Mouse (Mus musculus) small intestine, adult 2 months (tissue): Measurements from ENCODE around the gene Stk26. TPM values are rescaled to one million over a fixed set of nuclear protein-coding genes. Genes with fewer than 3 reads are reported as not detected.

Experiments
- H3K27ac ChIP-seq: fragments of 200-500 bp; 2 replicates; pipeline ENCODE4 v1.5.1; 2012; ENCODE audit warnings: low read depth, low read length, control low read depth, inconsistent platforms; ENCODE audit not compliant: insufficient read depth
- H3K27me3 ChIP-seq: fragments of 200-500 bp; 2 replicates; pipeline ENCODE4 v1.6.1; 2012; ENCODE audit warnings: mild to moderate bottlenecking, moderate library complexity, low read length, inconsistent platforms; ENCODE audit not compliant: control insufficient read depth, insufficient read depth
- H3K36me3 ChIP-seq: fragments of 200-500 bp; 2 replicates; pipeline ENCODE4 v1.6.1; 2012; ENCODE audit warnings: mild to moderate bottlenecking, low read length, control low read depth, inconsistent platforms; ENCODE audit not compliant: control insufficient read depth, insufficient read depth
- H3K4me1 ChIP-seq: fragments of 200-500 bp; 2 replicates; pipeline ENCODE4 v1.6.1; 2012; ENCODE audit warnings: low read length, inconsistent platforms, mixed read lengths; ENCODE audit not compliant: control insufficient read depth, insufficient read depth, insufficient read length
- H3K4me3 ChIP-seq: fragments of 200-500 bp; 2 replicates; pipeline ENCODE4 v1.5.1; 2012; ENCODE audit warnings: low read depth, mild to moderate bottlenecking, control low read depth, inconsistent platforms, low read length, moderate library complexity
- CTCF ChIP-seq: fragments of 200-500 bp; IDR thresholded peaks from 2 replicates; pipeline ENCODE4 v1.5.1; 2012; ENCODE audit warnings: low read depth, mild to moderate bottlenecking, control low read depth, inconsistent platforms, low read length, moderate library complexity, mixed read lengths; ENCODE audit not compliant: insufficient replicate concordance, insufficient read length; ENCODE audit errors: extremely low read depth
- POLR2A ChIP-seq: fragments of 200-500 bp; IDR thresholded peaks from 2 replicates; pipeline ENCODE4 v1.6.1; 2012; ENCODE audit warnings: low read depth, mild to moderate bottlenecking, control low read depth, inconsistent platforms, low read length, moderate library complexity
- WGBS: fragments of 180-500 bp; shearing (Covaris S2); methylation state at CpG from one replicate; pipeline ENCODE4 v1.1.7; 2018; 5-methylcytosine and 5-hydroxymethylcytosine counted together
- polyA plus RNA-seq: library from polyadenylated mRNA; depleted of rRNA; stranded (reverse); fragments of >200 nt; gene quantifications from 2 replicates; pipeline ENCODE4 v1.2.3, GENCODE M21; 2012

Stk26 gene
- polyA plus RNA-seq, 1 experiment, result 0.77 TPM

DNA sequence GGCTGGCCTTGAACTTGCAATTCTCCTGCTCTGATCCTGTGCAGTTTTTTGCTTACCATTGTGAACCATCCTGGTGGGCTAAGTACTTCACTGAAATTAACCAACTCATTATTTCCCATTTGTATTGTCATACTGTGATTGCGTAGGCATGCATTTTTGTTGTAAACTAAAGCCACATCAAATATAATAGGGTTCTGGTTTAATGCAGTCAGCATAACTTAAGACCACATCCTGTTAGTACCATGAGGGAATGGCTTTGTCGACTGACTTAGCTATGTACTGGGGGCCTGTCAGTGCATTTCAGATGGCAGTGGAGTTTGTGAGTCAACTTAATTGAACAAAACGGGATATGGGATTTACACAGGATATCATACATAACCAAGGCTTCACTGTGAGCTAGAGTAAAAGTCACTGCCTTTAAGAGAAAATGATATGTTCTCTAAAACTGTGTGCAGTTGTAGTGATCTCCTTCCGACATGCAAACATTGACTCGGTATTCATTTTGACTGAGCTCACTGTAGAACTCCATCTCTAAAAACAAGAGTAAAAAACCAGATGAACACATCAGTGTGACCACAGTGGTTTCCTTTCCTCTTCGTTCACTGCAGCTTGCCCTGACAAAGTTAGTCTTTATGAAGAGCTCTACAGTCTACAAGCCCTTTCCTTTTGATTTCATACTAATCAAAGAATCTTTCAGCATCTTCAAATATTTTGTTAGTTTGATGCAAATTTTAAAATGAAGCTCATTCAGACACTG, 33.6 kb downstream of the Stk26 start:
- Histone ChIP-seq H3K4me3 (no peak overlapping the region), H3K4me1 (no peaks in the 10 kb centered on the region), H3K36me3 (no peaks in the 10 kb centered on the region), H3K27ac (no peak overlapping the region; the same call in 1 of the 2 replicates), H3K27me3 (no peaks in the 10 kb centered on the region)
- WGBS, result 77% methylated on average over 6 of the region's 6 CpGs
- no peak for TF ChIP-seq POLR2A
- TF ChIP-seq CTCF, result no peak

- Histone ChIP-seq H3K4me1 (no peaks in the 10 kb centered on the region), H3K4me3 (no peak overlapping the region), H3K27ac (no peak overlapping the region), H3K36me3 (no peaks in the 10 kb centered on the region), H3K27me3 (no peaks in the 10 kb centered on the region)
- TF ChIP-seq POLR2A, result no peak
- TF ChIP-seq CTCF, result no peak
- WGBS, result 67% methylated on average over 2 of the region's 2 CpGs
Measured at GRCm38 (mm10) chrX:50887999-50888398, 47.2 kb downstream of the Stk26 start.

DNA sequence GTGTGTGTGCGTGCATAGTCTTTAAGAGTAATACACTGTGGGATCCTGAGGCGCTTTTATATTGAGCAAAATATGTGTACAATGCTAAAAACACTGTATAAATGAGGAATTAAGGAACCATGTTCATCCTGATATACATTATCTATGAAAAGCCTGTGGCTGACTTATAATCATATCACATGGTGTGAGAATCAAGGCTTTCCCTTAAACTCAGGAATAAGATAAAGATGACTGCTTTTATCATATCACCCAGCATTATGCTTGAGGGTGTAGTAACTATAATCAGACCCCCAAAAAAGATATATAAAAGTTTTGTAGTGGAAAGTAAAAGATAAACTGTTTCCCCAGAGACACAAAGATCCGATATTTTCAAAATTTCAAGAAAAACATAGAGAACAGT, 62.6 kb downstream of the Stk26 start:
- no peaks in the 10 kb centered on the region for H3K4me1 ChIP-seq
- 88% methylated on average over 3 of the region's 3 CpGs for WGBS
- TF ChIP-seq CTCF (no peak), POLR2A (no peak)
- no peaks in the 10 kb centered on the region for H3K36me3 ChIP-seq
- H3K27ac ChIP-seq, result no peak overlapping the region
- no peak overlapping the region for H3K4me3 ChIP-seq
- no peaks in the 10 kb centered on the region for H3K27me3 ChIP-seq

GRCm38 (mm10) chrX:50909915-50910314, 69.1 kb downstream of the Stk26 start:
- no peak for TF ChIP-seq CTCF
- no peak for TF ChIP-seq POLR2A
- Histone ChIP-seq H3K36me3 (no peaks in the 10 kb centered on the region), H3K27ac (no peak overlapping the region), H3K4me3 (no peak overlapping the region), H3K27me3 (no peaks in the 10 kb centered on the region), H3K4me1 (no peaks in the 10 kb centered on the region)
- 74% methylated on average over 5 of the region's 5 CpGs for WGBS

DNA sequence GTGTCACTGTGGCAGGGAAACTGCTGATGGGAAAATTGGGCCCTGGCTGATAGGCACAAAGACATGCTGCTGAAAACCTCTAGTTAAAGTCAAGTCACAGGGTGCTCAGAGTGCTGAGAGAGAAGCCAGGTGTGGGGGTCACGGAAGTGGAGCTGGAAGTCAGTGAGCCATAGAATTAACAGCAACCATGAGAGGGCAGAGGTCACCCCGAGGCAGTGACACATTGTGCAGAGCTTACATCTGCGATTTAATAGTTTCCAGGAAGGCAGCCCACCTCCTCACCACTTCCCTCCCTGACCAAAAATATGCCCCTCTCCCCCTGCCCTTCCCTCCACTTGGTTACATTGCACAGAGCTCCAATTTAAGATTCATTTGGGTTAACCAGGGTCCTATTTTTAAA, 76.5 kb downstream of the Stk26 start:
- TF ChIP-seq POLR2A (no peak), CTCF (no peak)
- no peaks in the 10 kb centered on the region for H3K27me3 ChIP-seq
- no peak overlapping the region for H3K27ac ChIP-seq
- no peaks in the 10 kb centered on the region for H3K36me3 ChIP-seq
- no peaks in the 10 kb centered on the region for H3K4me1 ChIP-seq
- WGBS, result 46% methylated on average over 3 of the region's 3 CpGs
- H3K4me3 ChIP-seq, result no peak overlapping the region

DNA sequence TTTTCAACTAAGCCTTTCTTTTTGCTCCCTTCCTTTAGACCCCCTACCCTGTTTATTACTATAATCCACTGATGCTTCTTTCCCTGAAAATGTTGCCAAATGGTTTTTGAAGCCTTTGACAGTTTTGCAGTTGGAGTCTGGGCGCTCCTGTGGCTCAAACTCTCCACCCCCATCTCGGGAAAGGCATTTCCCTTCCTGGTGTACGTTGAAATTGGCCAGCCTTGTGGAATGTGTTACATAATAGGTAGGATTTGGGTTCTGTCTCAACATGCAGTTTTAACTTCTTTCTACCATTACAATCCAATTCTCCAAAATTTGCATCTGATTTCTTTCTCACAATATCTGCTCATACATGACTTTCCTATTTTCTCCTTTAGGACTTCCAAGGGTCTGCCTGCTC, 77.9 kb downstream of the Stk26 start:
- no peaks in the 10 kb centered on the region for H3K4me1 ChIP-seq
- TF ChIP-seq CTCF, result no peak
- no peak for TF ChIP-seq POLR2A

DNA sequence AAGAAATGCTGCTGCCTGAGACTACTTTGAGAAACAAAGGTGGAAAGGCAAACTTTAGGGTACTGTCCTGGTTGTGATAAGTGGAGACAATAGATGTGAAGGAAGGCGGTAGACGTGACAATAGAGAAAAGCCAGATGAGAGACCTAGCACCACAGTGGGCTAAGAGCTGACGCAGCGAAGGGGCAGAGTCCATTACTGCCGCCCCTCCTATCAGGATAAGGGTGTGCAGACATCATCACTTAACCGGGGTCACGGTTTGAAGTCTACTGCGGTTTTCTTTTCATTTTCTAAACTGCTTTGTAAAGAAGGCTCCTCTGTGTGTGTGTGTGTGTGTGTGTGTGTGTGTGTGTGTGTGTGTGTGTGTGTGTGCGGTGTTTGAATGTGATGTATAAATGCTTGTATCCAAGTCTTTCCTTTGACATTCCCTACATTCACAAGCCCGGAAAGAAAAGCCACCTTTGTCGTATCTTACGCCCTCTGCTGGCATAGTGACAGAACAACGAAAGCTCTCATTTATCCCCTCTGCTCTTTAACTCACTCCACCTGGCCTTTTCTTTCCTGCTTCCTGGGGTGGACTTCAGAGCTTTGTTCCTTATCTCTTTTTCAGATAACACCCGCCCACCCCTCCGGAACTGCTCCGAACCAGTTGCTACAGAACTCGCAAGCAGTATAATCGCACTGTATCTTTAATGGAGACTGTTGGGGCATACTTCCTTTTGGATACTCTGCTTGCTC, 84.0 kb downstream of the Stk26 start:
- Histone ChIP-seq H3K4me1 (no peaks in the 10 kb centered on the region), H3K4me3 (no peak overlapping the region; the same call in 1 of the 2 replicates), H3K27ac (no peak overlapping the region), H3K36me3 (no peaks in the 10 kb centered on the region), H3K27me3 (no peaks in the 10 kb centered on the region)
- TF ChIP-seq CTCF, result no peak
- no peak for TF ChIP-seq POLR2A
- WGBS, result 35% methylated on average over 18 of the region's 18 CpGs

More for the DNA sequence above, 77.9 kb downstream of the Stk26 start:
- 43% methylated on average over 3 of the region's 3 CpGs for WGBS
- no peaks in the 10 kb centered on the region for H3K27me3 ChIP-seq
- H3K27ac ChIP-seq, result no peak overlapping the region
- H3K4me3 ChIP-seq, result no peak overlapping the region
- no peaks in the 10 kb centered on the region for H3K36me3 ChIP-seq
